Mouse (Mus musculus) lung, postnatal 0 days (tissue): ENCODE measurements around the gene Pgpep1. TPM values are rescaled to one million over a fixed set of nuclear protein-coding genes. Genes with fewer than 3 reads are reported as not detected.

Source experiments
- ATAC-seq: fragments of 200-750 bp; cut with Nextera tagmentation; 2 replicates; pipeline ENCODE4 v1.8.0; 2017; ENCODE audit warnings: moderate library complexity
- DNase-seq: peaks from one replicate; pipeline ENCODE4 v3.0.0-alpha.2; 2016; ENCODE audit warnings: low spot score
- H3K27ac ChIP-seq: fragments of 300-500 bp; sonication (generic); 2 replicates; pipeline ENCODE4 v1.5.1; 2014; ENCODE audit warnings: antibody characterized with exemption, mild to moderate bottlenecking, low read length, mixed read lengths
- H3K27me3 ChIP-seq: fragments of 300-500 bp; sonication (generic); replicated peaks from 2 replicates; pipeline ENCODE4 v1.6.1; 2014; ENCODE audit warnings: low read length, mixed read lengths; ENCODE audit not compliant: insufficient read depth
- H3K36me3 ChIP-seq: fragments of 300-500 bp; sonication (generic); 2 replicates; pipeline ENCODE4 v1.6.1; 2014; ENCODE audit warnings: low read length, mixed read lengths; ENCODE audit not compliant: insufficient read depth
- H3K4me1 ChIP-seq: fragments of 300-500 bp; sonication (generic); 2 replicates; pipeline ENCODE4 v1.6.1; 2014; ENCODE audit warnings: antibody characterized with exemption, low read depth, low read length, mixed read lengths; ENCODE audit not compliant: insufficient read depth
- H3K4me2 ChIP-seq: fragments of 300-500 bp; sonication (generic); replicated peaks from 2 replicates; pipeline ENCODE4 v1.6.1; 2014; ENCODE audit warnings: low read depth, mild to moderate bottlenecking, low read length, moderate library complexity, mixed read lengths
- H3K4me3 ChIP-seq: fragments of 300-500 bp; sonication (generic); 2 replicates; pipeline ENCODE4 v1.5.1; 2014; ENCODE audit warnings: low read depth, low read length
- H3K9ac ChIP-seq: fragments of 300-500 bp; sonication (generic); replicated peaks from 2 replicates; pipeline ENCODE4 v1.6.1; 2014; ENCODE audit warnings: low read depth, mild to moderate bottlenecking
- H3K9me3 ChIP-seq: fragments of 300-500 bp; sonication (generic); 2 replicates; pipeline ENCODE4 v1.6.1; 2016; ENCODE audit warnings: low read length, mixed read lengths
- CTCF ChIP-seq: IDR thresholded peaks from 2 replicates; pipeline ENCODE4 v1.5.1; 2016; ENCODE audit warnings: antibody characterized with exemption, mild to moderate bottlenecking
- EP300 ChIP-seq: IDR thresholded peaks from 2 replicates; pipeline ENCODE4 v1.6.1; 2016; ENCODE audit warnings: antibody characterized with exemption, mild to moderate bottlenecking, control low read depth
- WGBS: fragments of 180-500 bp; shearing (Covaris S2); extraction: QIAGEN DNeasy Blood & Tissue Kit; methylation state at CpG from one replicate; pipeline ENCODE4 v1.1.7; 2014; 5-methylcytosine and 5-hydroxymethylcytosine counted together
- polyA plus RNA-seq: library from polyadenylated mRNA; unstranded; fragments of >200 nt; fragmentation: Nextera tagmentation; extraction: Ambion mirVana; gene quantifications from 2 replicates; pipeline ENCODE4 v1.2.1, GENCODE M21; 2015

Pgpep1 gene
- polyA plus RNA-seq, 1 experiment from 2014 or later, result 32.9 TPM

- peaks cover 32% of the 10 kb centered on the region for H3K4me1 ChIP-seq
- WGBS, result 60% methylated on average over 12 of the region's 12 CpGs
- peak overlapping the region; percentile 50 for H3K9ac ChIP-seq
- no peaks in the 10 kb centered on the region for H3K9me3 ChIP-seq
- peak overlapping the region; percentile 52 for H3K4me2 ChIP-seq
- TF ChIP-seq CTCF, result no peak
- TF ChIP-seq EP300, result 0 out of 2 replicates have a peak, but pooled peaks have one; percentile 10
- peak overlapping the region; percentile 94 for H3K27ac ChIP-seq
- DNase-seq, result no peak
- H3K36me3 ChIP-seq, result 0 out of 2 replicates have a peak, but pooled peaks cover 7% of the 10 kb centered on the region
- ATAC-seq, result no peak
- H3K27me3 ChIP-seq, result no peaks in the 10 kb centered on the region
- peak overlapping the region; percentile 98 for H3K4me3 ChIP-seq
Observed at GRCm38 (mm10) chr8:70697366-70698250, 37.4 kb upstream of the Pgpep1 start.

GRCm38 (mm10) chr8:70696946-70697345, 36.8 kb upstream of the Pgpep1 start:
- H3K9me3 ChIP-seq, result no peaks in the 10 kb centered on the region
- no peak for TF ChIP-seq EP300
- TF ChIP-seq CTCF, result no peak
- no peak overlapping the region for H3K9ac ChIP-seq
- H3K36me3 ChIP-seq, result 0 out of 2 replicates have a peak, but pooled peaks cover 7% of the 10 kb centered on the region
- H3K27ac ChIP-seq, result peak overlapping the region; percentile 94
- 50% methylated on average over 4 of the region's 4 CpGs for WGBS
- DNase-seq (no peak), ATAC-seq (no peak)
- H3K4me3 ChIP-seq, result 0 out of 2 replicates have a peak overlapping the region, but pooled peaks have one; percentile 2
- peak overlapping the region; percentile 54 for H3K4me2 ChIP-seq
- H3K4me1 ChIP-seq, result peaks cover 35% of the 10 kb centered on the region
- no peaks in the 10 kb centered on the region for H3K27me3 ChIP-seq

- H3K27me3 ChIP-seq, result no peaks in the 10 kb centered on the region
- H3K4me1 ChIP-seq, result peaks cover 33% of the 10 kb centered on the region
- H3K27ac ChIP-seq, result peak overlapping the region; percentile 94
- ATAC-seq, result 0 out of 2 replicates have a peak, but pooled peaks have one; percentile 3
- DNase-seq, result peak; percentile 86
- H3K4me3 ChIP-seq, result peak overlapping the region; percentile 2; the same call in 1 of the 2 replicates
- no peak overlapping the region for H3K9ac ChIP-seq
- no peak for TF ChIP-seq EP300
- no peak for TF ChIP-seq CTCF
- 4% methylated on average over 31 of the region's 31 CpGs for WGBS
- H3K36me3 ChIP-seq, result 0 out of 2 replicates have a peak, but pooled peaks cover 3% of the 10 kb centered on the region
- peak overlapping the region; percentile 54 for H3K4me2 ChIP-seq
- no peaks in the 10 kb centered on the region for H3K9me3 ChIP-seq
Observed at GRCm38 (mm10) chr8:70696019-70696885, 36.1 kb upstream of the Pgpep1 start.

GRCm38 (mm10) chr8:70695318-70696018, 35.3 kb upstream of the Pgpep1 start:
- no peaks in the 10 kb centered on the region for H3K27me3 ChIP-seq
- no peak overlapping the region for H3K9ac ChIP-seq
- DNase-seq, result peak; percentile 78
- H3K36me3 ChIP-seq, result no peaks in the 10 kb centered on the region
- no peak overlapping the region for H3K4me3 ChIP-seq
- no peaks in the 10 kb centered on the region for H3K9me3 ChIP-seq
- H3K27ac ChIP-seq, result peak overlapping the region; percentile 94
- 31% methylated on average over 32 of the region's 32 CpGs for WGBS
- no peak for TF ChIP-seq CTCF
- TF ChIP-seq EP300, result no peak
- H3K4me2 ChIP-seq, result no peak overlapping the region
- H3K4me1 ChIP-seq, result peaks cover 33% of the 10 kb centered on the region
- no peak for ATAC-seq

- Histone ChIP-seq H3K27ac (no peak overlapping the region), H3K4me2 (no peak overlapping the region), H3K9me3 (no peaks in the 10 kb centered on the region), H3K36me3 (no peaks in the 10 kb centered on the region), H3K4me3 (no peak overlapping the region), H3K27me3 (no peaks in the 10 kb centered on the region), H3K9ac (no peak overlapping the region), H3K4me1 (peaks cover 33% of the 10 kb centered on the region)
- ATAC-seq, result no peak
- 63% methylated on average over 5 of the region's 5 CpGs for WGBS
- no peak for TF ChIP-seq EP300
- DNase-seq, result no peak
Observed at GRCm38 (mm10) chr8:70693636-70694035, 33.4 kb upstream of the Pgpep1 start.
